Mouse (Mus musculus) heart, embryonic 16.5 days (tissue): ENCODE measurements around the gene Tctex1d1. TPM values are rescaled to one million over a fixed set of nuclear protein-coding genes. Genes with fewer than 3 reads are reported as not detected.

Experiments
- ATAC-seq: fragments of 200-750 bp; cut with Nextera tagmentation; replicated peaks from 2 replicates; pipeline ENCODE4 v1.8.0; 2017; ENCODE audit warnings: moderate number of reproducible peaks; ENCODE audit not compliant: insufficient read depth, low FRiP score; ENCODE audit errors: extremely low read depth
- H3K27ac ChIP-seq: fragments of 300-500 bp; sonication (generic); 2 replicates; pipeline ENCODE4 v1.5.1; 2014; ENCODE audit warnings: mild to moderate bottlenecking, low read length, control low read depth, moderate library complexity
- H3K27me3 ChIP-seq: fragments of 300-500 bp; sonication (generic); 2 replicates; pipeline ENCODE4 v1.6.1; 2014; ENCODE audit warnings: low read length, mixed read lengths; ENCODE audit not compliant: control insufficient read depth, insufficient read depth
- H3K36me3 ChIP-seq: fragments of 300-500 bp; sonication (generic); 2 replicates; pipeline ENCODE4 v1.6.1; 2014; ENCODE audit not compliant: control insufficient read depth, insufficient read depth
- H3K4me1 ChIP-seq: fragments of 300-500 bp; sonication (generic); 2 replicates; pipeline ENCODE4 v1.6.1; 2014; ENCODE audit warnings: low read length, mixed read lengths; ENCODE audit not compliant: control insufficient read depth, insufficient read depth
- H3K4me2 ChIP-seq: fragments of 300-500 bp; sonication (generic); 2 replicates; pipeline ENCODE4 v1.6.1; 2014; ENCODE audit warnings: low read depth, mild to moderate bottlenecking, control low read depth, low read length
- H3K4me3 ChIP-seq: fragments of 300-500 bp; sonication (generic); 2 replicates; pipeline ENCODE4 v1.5.1; 2014; ENCODE audit warnings: mild to moderate bottlenecking, control low read depth, low read length
- H3K9ac ChIP-seq: fragments of 300-500 bp; sonication (generic); 2 replicates; pipeline ENCODE4 v1.6.1; 2014; ENCODE audit warnings: low read length, control low read depth
- H3K9me3 ChIP-seq: fragments of 300-500 bp; sonication (generic); replicated peaks from 2 replicates; pipeline ENCODE4 v1.6.1; 2016; ENCODE audit warnings: low read length; ENCODE audit not compliant: control insufficient read depth
- WGBS: fragments of 180-500 bp; shearing (Covaris S2); extraction: QIAGEN DNeasy Blood & Tissue Kit; methylation state at CpG from one replicate; pipeline ENCODE4 v1.1.7; 2014; 5-methylcytosine and 5-hydroxymethylcytosine counted together
- polyA plus RNA-seq: library from polyadenylated mRNA; unstranded; fragments of >200 nt; fragmentation: Nextera tagmentation; extraction: Ambion mirVana; gene quantifications from 2 replicates; pipeline ENCODE4 v1.2.1, GENCODE M21; 2015

The Tctex1d1 gene
- polyA plus RNA-seq, 1 experiment from 2014 or later = 0.62 TPM

GRCm38 (mm10) chr4:102991685-102992084 is 13.3 kb downstream of the Tctex1d1 start:
- ATAC-seq = no peak
- Histone ChIP-seq H3K27me3 (no peaks in the 10 kb centered on the region), H3K27ac (no peak overlapping the region), H3K9me3 (no peaks in the 10 kb centered on the region), H3K4me3 (no peak overlapping the region), H3K4me1 (no peaks in the 10 kb centered on the region), H3K36me3 (no peaks in the 10 kb centered on the region), H3K9ac (no peak overlapping the region), H3K4me2 (no peak overlapping the region)
- 84% methylated on average over 3 of the region's 3 CpGs for WGBS

GRCm38 (mm10) chr4:103004681-103005080 is 26.3 kb downstream of the Tctex1d1 start:
- Histone ChIP-seq H3K27me3 (no peaks in the 10 kb centered on the region), H3K4me1 (peaks cover 5% of the 10 kb centered on the region; the same call in 1 of the 2 replicates), H3K4me3 (no peak overlapping the region), H3K36me3 (no peaks in the 10 kb centered on the region), H3K9ac (no peak overlapping the region), H3K9me3 (no peaks in the 10 kb centered on the region), H3K27ac (no peak overlapping the region), H3K4me2 (no peak overlapping the region)
- ATAC-seq = no peak
- 82% methylated on average over 4 of the region's 4 CpGs for WGBS

- WGBS = 64% methylated on average over 15 of the region's 15 CpGs
- Histone ChIP-seq H3K36me3 (no peaks in the 10 kb centered on the region), H3K27me3 (no peaks in the 10 kb centered on the region), H3K4me2 (no peak overlapping the region), H3K4me1 (peaks cover 5% of the 10 kb centered on the region; the same call in 1 of the 2 replicates), H3K4me3 (no peak overlapping the region), H3K9ac (no peak overlapping the region), H3K27ac (no peak overlapping the region), H3K9me3 (no peaks in the 10 kb centered on the region)
- ATAC-seq = no peak
These were observed 27.0 kb downstream of the Tctex1d1 start for GRCm38 (mm10) chr4:103005190-103005945.

- H3K9ac ChIP-seq = no peak overlapping the region
- no peak overlapping the region for H3K27ac ChIP-seq
- H3K36me3 ChIP-seq = no peaks in the 10 kb centered on the region
- no peaks in the 10 kb centered on the region for H3K27me3 ChIP-seq
- no peak overlapping the region for H3K4me3 ChIP-seq
- 75% methylated on average over 5 of the region's 5 CpGs for WGBS
- H3K9me3 ChIP-seq = no peaks in the 10 kb centered on the region
- peaks cover 5% of the 10 kb centered on the region; the same call in 1 of the 2 replicates for H3K4me1 ChIP-seq
- H3K4me2 ChIP-seq = no peak overlapping the region
- no peak for ATAC-seq
These were observed 27.9 kb downstream of the Tctex1d1 start for GRCm38 (mm10) chr4:103006266-103006665.

GRCm38 (mm10) chr4:103006943-103007418 is 28.6 kb downstream of the Tctex1d1 start:
- 20% methylated on average over 4 of the region's 4 CpGs for WGBS
- no peaks in the 10 kb centered on the region for H3K9me3 ChIP-seq
- H3K4me3 ChIP-seq = no peak overlapping the region
- no peak overlapping the region for H3K27ac ChIP-seq
- ATAC-seq = no peak
- no peaks in the 10 kb centered on the region for H3K27me3 ChIP-seq
- H3K9ac ChIP-seq = no peak overlapping the region
- no peak overlapping the region for H3K4me2 ChIP-seq
- H3K4me1 ChIP-seq = peaks cover 5% of the 10 kb centered on the region; the same call in 1 of the 2 replicates
- H3K36me3 ChIP-seq = no peaks in the 10 kb centered on the region

- H3K27me3 ChIP-seq = no peaks in the 10 kb centered on the region
- no peaks in the 10 kb centered on the region for H3K9me3 ChIP-seq
- no peak overlapping the region for H3K4me2 ChIP-seq
- H3K27ac ChIP-seq = no peak overlapping the region
- peaks cover 5% of the 10 kb centered on the region; the same call in 1 of the 2 replicates for H3K4me1 ChIP-seq
- H3K36me3 ChIP-seq = no peaks in the 10 kb centered on the region
- H3K9ac ChIP-seq = no peak overlapping the region
- H3K4me3 ChIP-seq = no peak overlapping the region
- 88% methylated on average over 4 of the region's 4 CpGs for WGBS
- ATAC-seq = no peak
These were observed 32.3 kb downstream of the Tctex1d1 start for GRCm38 (mm10) chr4:103010734-103011133.

- H3K9me3 ChIP-seq = no peaks in the 10 kb centered on the region
- H3K4me1 ChIP-seq = peaks cover 4% of the 10 kb centered on the region; the same call in 1 of the 2 replicates
- 44% methylated on average over 7 of the region's 7 CpGs for WGBS
- H3K27ac ChIP-seq = no peak overlapping the region
- no peak overlapping the region for H3K9ac ChIP-seq
- no peak overlapping the region for H3K4me3 ChIP-seq
- no peak for ATAC-seq
- H3K27me3 ChIP-seq = no peaks in the 10 kb centered on the region
- H3K4me2 ChIP-seq = no peak overlapping the region
- H3K36me3 ChIP-seq = no peaks in the 10 kb centered on the region
These were observed 33.4 kb downstream of the Tctex1d1 start for GRCm38 (mm10) chr4:103011823-103012222.

- no peaks in the 10 kb centered on the region for H3K27me3 ChIP-seq
- no peak for ATAC-seq
- no peak overlapping the region for H3K27ac ChIP-seq
- H3K36me3 ChIP-seq = no peaks in the 10 kb centered on the region
- no peaks in the 10 kb centered on the region for H3K4me1 ChIP-seq
- H3K9me3 ChIP-seq = no peaks in the 10 kb centered on the region
- no peak overlapping the region for H3K4me3 ChIP-seq
- 10% methylated on average over 4 of the region's 4 CpGs for WGBS
- H3K4me2 ChIP-seq = no peak overlapping the region
- H3K9ac ChIP-seq = no peak overlapping the region
These were observed 35.1 kb downstream of the Tctex1d1 start for GRCm38 (mm10) chr4:103013490-103013889.

- H3K27ac ChIP-seq = no peak within 1 kb of the TSS
- ATAC-seq = no peak
- WGBS = 59% methylated on average over 4 of the region's 4 CpGs
These were observed 48.2 kb downstream of the Tctex1d1 start, which contains the start of gene Insl5 for GRCm38 (mm10) chr4:103026621-103027020. Insl5 (minus strand) TSS chr4:103026842.

More at GRCm38 (mm10) chr4:103026621-103027020, 48.2 kb downstream of the Tctex1d1 start, which contains the start of gene Insl5:
- no peaks in the 10 kb centered on the region for H3K36me3 ChIP-seq
- no peaks in the 10 kb centered on the region for H3K27me3 ChIP-seq
- no peaks in the 10 kb centered on the region for H3K9me3 ChIP-seq
- no peak within 1 kb of the TSS for H3K4me2 ChIP-seq
- H3K4me1 ChIP-seq = no peaks in the 10 kb centered on the region
- no peak within 1 kb of the TSS for H3K9ac ChIP-seq
- no peak within 1 kb of the TSS for H3K4me3 ChIP-seq
